ENCODE assay signal across 17 mouse cellular contexts in genomic region chr13:99123476-99124140, GRCm38 (mm10).
DNase-seq lines count a peak whose midpoint lies in the region; ATAC-seq and TF ChIP-seq lines count a peak whose summit lies in the region.
"Had no signal": no experiment of that assay in that cellular context is flagged by ENCODE, and none has a peak within 500 bp of the region (broad histone marks: within the 10 kb centered on the region; RNA-seq: fewer than 3 reads in every experiment).

No protein-coding gene starts in this region.

- H3K4me3 ChIP-seq in forebrain, embryonic 10.5 days, result no peak overlapping the region
- H3K4me3 ChIP-seq in forebrain, embryonic 15.5 days, result no peak overlapping the region
- no peak overlapping the region for H3K4me3 ChIP-seq in kidney, embryonic 15.5 days (replicated peaks)
- no peak overlapping the region for H3K4me3 ChIP-seq in testis, adult 2 months (ENCODE audit: control insufficient read depth, low read depth, low read length)
- H3K4me3 ChIP-seq: embryonic facial prominence, embryonic 13.5 days; forebrain, embryonic 13.5 days; neural tube, embryonic 15.5 days had no signal

- WGBS in forebrain, embryonic 10.5 days, result 77% methylated on average over 12 of the region's 12 CpGs
- 83% methylated on average over 12 of the region's 12 CpGs for WGBS in forebrain, embryonic 15.5 days
- WGBS in kidney, embryonic 15.5 days, result 69% methylated on average over 12 of the region's 12 CpGs

- H3K36me3 ChIP-seq in forebrain, embryonic 10.5 days (replicated peaks), result no peaks in the 10 kb centered on the region
- no peaks in the 10 kb centered on the region for H3K36me3 ChIP-seq in forebrain, embryonic 15.5 days
- H3K36me3 ChIP-seq in kidney, embryonic 15.5 days, result no peaks in the 10 kb centered on the region
- H3K36me3 ChIP-seq in testis, adult 2 months (ENCODE audit: control insufficient read depth, insufficient read depth, low read length), result no peaks in the 10 kb centered on the region
- H3K36me3 ChIP-seq: embryonic facial prominence, embryonic 13.5 days; neural tube, embryonic 15.5 days had no signal

- peaks cover 32% of the 10 kb centered on the region for H3K4me1 ChIP-seq in forebrain, embryonic 10.5 days
- H3K4me1 ChIP-seq in forebrain, embryonic 15.5 days, result peaks cover 9% of the 10 kb centered on the region; the same call in 1 of the 2 replicates
- peaks cover 25% of the 10 kb centered on the region for H3K4me1 ChIP-seq in kidney, embryonic 15.5 days
- H3K4me1 ChIP-seq in testis, adult 2 months (ENCODE audit: control insufficient read depth, insufficient read depth, low read length), result no peaks in the 10 kb centered on the region

- no peaks in the 10 kb centered on the region for H3K9me3 ChIP-seq in forebrain, embryonic 10.5 days
- no peaks in the 10 kb centered on the region for H3K9me3 ChIP-seq in forebrain, embryonic 15.5 days
- H3K9me3 ChIP-seq in kidney, embryonic 15.5 days (replicated peaks), result no peaks in the 10 kb centered on the region
- H3K9me3 ChIP-seq: embryonic facial prominence, embryonic 13.5 days; forebrain, embryonic 13.5 days; neural tube, embryonic 15.5 days had no signal

- no peak overlapping the region for H3K4me2 ChIP-seq in forebrain, embryonic 15.5 days (replicated peaks)
- no peak overlapping the region for H3K4me2 ChIP-seq in kidney, embryonic 15.5 days
- H3K4me2 ChIP-seq: embryonic facial prominence, embryonic 13.5 days; forebrain, embryonic 13.5 days; neural tube, embryonic 15.5 days had no signal

- H3K27me3 ChIP-seq in forebrain, embryonic 10.5 days (ENCODE audit: poor library complexity, severe bottlenecking), result no peaks in the 10 kb centered on the region
- no peaks in the 10 kb centered on the region for H3K27me3 ChIP-seq in forebrain, embryonic 15.5 days
- H3K27me3 ChIP-seq in kidney, embryonic 15.5 days, result no peaks in the 10 kb centered on the region
- no peaks in the 10 kb centered on the region for H3K27me3 ChIP-seq in testis, adult 2 months (ENCODE audit: control insufficient read depth, insufficient read depth, low read length)
- H3K27me3 ChIP-seq: embryonic facial prominence, embryonic 13.5 days; forebrain, embryonic 13.5 days; neural tube, embryonic 15.5 days had no signal

- TF ChIP-seq CTCF in testis, adult 2 months (IDR thresholded peaks at IDR 0.05; ENCODE audit: control insufficient read depth, insufficient read depth, insufficient replicate concordance, low read depth, low read length), result no peak

- TF ChIP-seq POLR2A in testis, adult 2 months (IDR thresholded peaks at IDR 0.05; ENCODE audit: control insufficient read depth, low read depth, low read length), result no peak

- H3K9ac ChIP-seq in forebrain, embryonic 15.5 days (replicated peaks), result no peak overlapping the region
- H3K9ac ChIP-seq in kidney, embryonic 15.5 days, result no peak overlapping the region
- H3K9ac ChIP-seq: embryonic facial prominence, embryonic 13.5 days; forebrain, embryonic 13.5 days; neural tube, embryonic 15.5 days had no signal

- no peak for DNase-seq in forebrain, embryonic 10.5 days (ENCODE audit: extremely low spot score, low spot score)
- no peak for DNase-seq in kidney, adult 9 months
- DNase-seq in testis, postnatal 14 days (ENCODE audit: low spot score), result no peak
- DNase-seq in testis, postnatal 10 days (ENCODE audit: low spot score), result peak; percentile 36
- DNase-seq in right cerebral cortex, postnatal 25 days, result no peak
- DNase-seq: cerebellum, adult 11 months; cerebellum, postnatal 36 days; heart, postnatal 36 days; lung, adult 2 months; right cerebral cortex, adult 18-20 months; spleen, adult 18-20 months had no signal

- no peak for ATAC-seq in forebrain, embryonic 15.5 days (replicated peaks)
- ATAC-seq in kidney, embryonic 15.5 days (replicated peaks; ENCODE audit: low FRiP score), result peak; percentile 27; the same call in 1 of the 2 replicates
- ATAC-seq: forebrain, embryonic 13.5 days had no signal

- H3K27ac ChIP-seq in forebrain, embryonic 10.5 days, result 0 out of 2 replicates have a peak overlapping the region, but pooled peaks have one; percentile 3
- no peak overlapping the region for H3K27ac ChIP-seq in forebrain, embryonic 15.5 days (replicated peaks)
- no peak overlapping the region for H3K27ac ChIP-seq in kidney, embryonic 15.5 days
- H3K27ac ChIP-seq in testis, adult 2 months (ENCODE audit: control insufficient read depth, insufficient read depth, low read depth, low read length), result peak overlapping the region; percentile 56
- H3K27ac ChIP-seq: embryonic facial prominence, embryonic 13.5 days; forebrain, embryonic 13.5 days; neural tube, embryonic 15.5 days had no signal

Comparison
In these comparisons a context has a peak if more than half of its experiments do, and no peak if none do; other contexts are left out.
1. H3K27ac ChIP-seq: peak in forebrain, embryonic 10.5 days (single experiment) and testis, adult 2 months (single experiment); none in forebrain, embryonic 15.5 days (single experiment) and kidney, embryonic 15.5 days (single experiment).